Mouse (Mus musculus): Measurements from ENCODE around the gene Ndufb10. TPM values are rescaled to one million over a fixed set of nuclear protein-coding genes. Genes with fewer than 3 reads are reported as not detected.

The Ndufb10 gene
- total RNA-seq, 2 experiments from 2014 or later = 845 to 899 TPM

GRCm38 (mm10) chr17:24716166-24716682, 8.1 kb downstream of the Ndufb10 start:
- intact Hi-C loops (cut with DNase I) = no loop called here

DNA sequence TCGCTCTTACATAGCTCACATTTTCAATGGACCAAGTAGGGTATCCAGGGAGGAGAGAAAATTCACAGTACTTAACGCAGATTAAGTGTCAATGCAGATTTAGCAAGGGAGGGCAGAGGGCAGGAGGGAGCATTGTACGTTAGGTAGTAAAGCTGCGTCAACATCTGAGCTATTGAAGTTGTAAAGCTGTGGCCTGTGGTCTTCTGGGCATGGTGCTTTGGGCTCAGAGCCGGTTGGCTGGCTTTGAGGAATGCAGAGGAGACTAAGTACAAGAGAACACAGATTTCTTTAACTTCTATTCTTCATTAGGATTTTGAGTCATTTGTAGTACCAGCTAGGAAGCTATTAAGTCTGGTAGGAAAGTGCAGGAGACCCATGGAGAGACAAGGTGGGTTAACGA, 8.7 kb downstream of the Ndufb10 start:
- intact Hi-C loops (cut with DNase I) = no loop called here
- DNase-seq = no peak

More at GRCm38 (mm10) chr17:24716166-24716682, 8.1 kb downstream of the Ndufb10 start:
- DNase-seq = no peak

- DNase-seq = no peak
- intact Hi-C loops (cut with DNase I) = no loop called here
Observed at GRCm38 (mm10) chr17:24708646-24709045, 15.6 kb downstream of the Ndufb10 start.

- intact Hi-C loops (cut with DNase I) = no loop called here
- DNase-seq = no peak
Observed at GRCm38 (mm10) chr17:24707801-24708425, 16.4 kb downstream of the Ndufb10 start.

GRCm38 (mm10) chr17:24706982-24707800, 17.1 kb downstream of the Ndufb10 start, which contains the start of gene Tbl3:
Tbl3 (minus strand) TSS chr17:24707660.
- intact Hi-C loops (cut with DNase I) = no loop called here
- peak; percentile 96 to 98 for DNase-seq

DNA sequence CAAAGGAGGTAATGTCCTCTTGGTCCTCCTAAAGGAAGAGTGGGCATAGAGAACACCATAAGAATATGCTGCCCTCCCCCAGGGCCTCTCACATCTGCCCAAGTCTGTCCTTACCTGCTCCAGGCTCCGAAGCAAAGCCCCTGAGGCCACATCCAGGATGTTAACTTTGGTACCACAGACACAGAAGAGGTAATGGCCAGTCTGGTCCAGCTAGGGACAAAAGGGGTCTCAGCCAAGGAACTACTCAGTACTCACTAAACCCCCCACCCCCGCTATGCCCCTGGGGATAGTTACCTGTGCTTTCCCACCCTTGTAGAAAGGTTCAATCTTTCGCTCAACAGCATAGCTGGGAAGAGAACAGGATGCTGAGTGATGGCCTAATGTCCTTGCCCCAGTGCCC, 18.5 kb downstream of the Ndufb10 start:
- no peak for DNase-seq
- intact Hi-C loops (cut with DNase I) = no loop called here

- no peak for DNase-seq
- intact Hi-C loops (cut with DNase I) = no loop called here
Observed at GRCm38 (mm10) chr17:24701251-24701650, 23.0 kb downstream of the Ndufb10 start.

- intact Hi-C loops (cut with DNase I) = no loop called here
- no peak for DNase-seq
Observed at GRCm38 (mm10) chr17:24699473-24699872, 24.8 kb downstream of the Ndufb10 start.

- intact Hi-C loops (cut with DNase I) = no loop called here
- DNase-seq = no peak
Observed at GRCm38 (mm10) chr17:24698715-24699114, 25.6 kb downstream of the Ndufb10 start.

DNA sequence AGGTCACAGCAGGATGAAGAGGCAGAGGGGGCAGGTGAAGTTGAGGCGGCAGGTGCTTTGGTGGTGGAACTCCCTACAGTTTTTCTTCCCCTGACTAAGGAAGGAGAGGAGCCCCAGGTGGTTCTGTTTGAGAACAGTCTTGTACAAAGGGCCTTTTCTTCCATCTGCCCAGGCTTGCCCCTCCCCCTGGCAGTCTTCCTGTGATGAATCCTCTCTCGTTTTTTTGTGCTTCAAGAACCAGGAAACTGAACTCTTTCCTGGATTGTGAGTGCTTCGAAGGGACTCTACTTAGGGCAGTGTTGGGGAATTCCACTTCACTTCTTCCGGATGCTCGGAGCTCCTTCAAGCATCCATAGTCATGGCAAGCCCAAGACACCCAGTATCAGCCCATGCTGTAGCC, 26.3 kb downstream of the Ndufb10 start:
- peak in 1 of 2 experiments; percentile 31 for DNase-seq
- intact Hi-C loops (cut with DNase I) = no loop called here

- DNase-seq = peak; percentile 90 to 93
- intact Hi-C loops (cut with DNase I) = no loop called here
Observed at GRCm38 (mm10) chr17:24696011-24696697, 28.1 kb downstream of the Ndufb10 start, which contains the start of the genes Gfer and Noxo1. Gfer (minus strand) TSS chr17:24696156. Noxo1 (plus strand) TSS chr17:24696234.

- intact Hi-C loops (cut with DNase I) = no loop called here
- no peak for DNase-seq
Observed at GRCm38 (mm10) chr17:24695326-24696010, 28.8 kb downstream of the Ndufb10 start.

DNA sequence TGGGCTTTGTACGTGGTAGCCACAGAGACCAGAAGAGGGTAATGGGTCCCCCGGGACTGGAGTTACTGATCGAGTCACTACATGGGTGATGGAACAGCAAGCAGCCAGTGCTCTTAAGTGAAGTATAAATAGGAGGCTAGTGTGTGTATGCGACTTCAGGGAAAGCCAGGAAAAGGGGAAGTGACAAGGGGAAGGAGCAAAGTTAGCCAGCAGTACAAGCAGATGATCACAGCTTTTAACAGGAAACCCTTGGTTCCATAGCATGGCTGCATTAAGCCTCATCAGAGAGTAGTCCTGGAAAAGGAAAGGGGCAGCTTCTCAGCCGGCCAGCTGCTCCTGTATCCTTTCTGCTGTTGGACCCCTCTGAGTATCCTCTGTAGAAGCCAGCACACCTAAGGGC, 31.9 kb downstream of the Ndufb10 start:
- intact Hi-C loops (cut with DNase I) = no loop called here
- no peak for DNase-seq

DNA sequence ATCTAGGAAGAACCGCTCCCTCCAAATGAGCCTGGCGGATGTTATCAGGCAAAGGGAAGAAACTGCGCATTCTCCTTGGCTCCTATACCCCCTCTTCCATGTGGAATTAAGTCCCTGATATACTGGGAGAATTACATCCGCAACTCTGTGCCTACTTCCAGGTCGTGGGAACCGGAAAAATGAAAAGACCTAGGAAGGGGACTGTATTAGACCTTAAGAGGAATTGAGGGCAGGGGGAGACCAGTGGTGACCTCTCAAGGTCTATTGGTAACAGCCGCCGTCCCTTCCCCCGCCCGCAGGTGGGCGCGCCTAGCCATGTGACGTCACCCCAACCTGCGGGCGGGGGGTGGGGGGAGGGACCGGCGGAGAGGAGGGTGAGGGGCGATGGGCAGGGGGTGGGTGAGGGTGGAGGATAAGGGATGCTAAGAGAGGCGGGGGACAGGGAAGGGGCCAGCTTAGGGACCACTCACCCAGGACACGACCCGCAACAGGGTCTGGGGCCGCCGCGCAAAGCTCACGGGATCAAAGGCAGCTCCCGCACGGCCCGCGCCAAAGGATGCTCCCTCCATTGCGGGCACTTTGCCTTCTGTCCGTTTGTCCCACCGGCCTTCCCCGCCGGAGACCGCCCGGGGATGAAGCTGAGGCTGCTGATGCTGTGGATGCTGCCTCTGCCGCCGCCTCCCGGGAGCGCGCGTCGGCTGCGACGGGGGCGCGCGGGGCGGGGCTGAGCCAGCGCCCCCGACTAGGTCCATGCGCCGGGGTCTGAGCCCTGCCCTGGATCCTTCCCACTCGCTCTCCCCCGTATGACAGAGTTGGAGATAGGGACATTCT, 34.8 kb downstream of the Ndufb10 start, which contains the start of gene Syngr3:
Syngr3 (minus strand) TSS at position 705 of the 831 bp plus-strand sequence.
- DNase-seq = no peak
- intact Hi-C loops (cut with DNase I) = no loop called here

DNA sequence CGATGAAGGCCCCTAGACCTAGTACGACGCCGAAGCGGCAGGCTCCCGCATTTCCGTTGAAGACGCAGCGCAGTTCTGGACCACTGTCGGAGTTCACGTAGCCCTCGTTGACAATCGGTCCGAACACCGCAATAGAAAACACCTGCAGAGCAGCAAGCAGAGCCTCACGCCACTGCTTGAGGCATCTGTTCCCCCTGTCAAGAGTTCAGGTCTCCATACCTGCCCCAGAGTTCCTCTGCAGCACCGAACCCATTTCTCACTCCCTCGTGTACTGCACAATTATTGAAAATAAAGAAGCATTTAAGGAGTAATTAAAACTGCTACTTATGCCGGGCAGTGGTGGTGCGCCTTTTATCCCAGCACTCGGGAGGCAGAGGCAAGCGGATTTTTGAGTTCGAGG, 36.7 kb downstream of the Ndufb10 start:
- DNase-seq = no peak
- intact Hi-C loops (cut with DNase I) = no loop called here

DNA sequence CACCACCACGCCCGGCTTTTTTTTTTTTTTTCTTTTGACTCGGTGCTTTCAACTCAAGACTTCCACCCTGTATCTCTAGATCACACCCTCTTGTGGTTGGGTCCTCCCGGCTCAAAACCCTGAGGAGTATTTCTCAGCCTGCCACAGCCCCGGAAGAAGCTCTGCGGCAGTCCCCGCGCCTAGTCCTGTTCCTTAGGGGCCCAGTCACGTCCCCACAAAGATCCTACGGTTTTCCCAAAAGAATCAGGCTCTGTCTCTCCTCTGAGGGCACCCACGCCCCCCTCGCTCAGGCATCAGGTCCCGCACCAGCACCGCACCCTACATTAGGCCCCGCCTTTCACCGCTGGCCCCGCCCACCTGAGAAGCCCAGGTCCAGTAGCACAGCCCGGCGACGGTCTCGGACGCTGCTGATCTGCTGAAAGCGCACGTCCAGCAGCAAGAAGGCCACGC, 37.1 kb downstream of the Ndufb10 start:
- DNase-seq = peak; percentile 42 to 48
- intact Hi-C loops (cut with DNase I) = no loop called here

DNA sequence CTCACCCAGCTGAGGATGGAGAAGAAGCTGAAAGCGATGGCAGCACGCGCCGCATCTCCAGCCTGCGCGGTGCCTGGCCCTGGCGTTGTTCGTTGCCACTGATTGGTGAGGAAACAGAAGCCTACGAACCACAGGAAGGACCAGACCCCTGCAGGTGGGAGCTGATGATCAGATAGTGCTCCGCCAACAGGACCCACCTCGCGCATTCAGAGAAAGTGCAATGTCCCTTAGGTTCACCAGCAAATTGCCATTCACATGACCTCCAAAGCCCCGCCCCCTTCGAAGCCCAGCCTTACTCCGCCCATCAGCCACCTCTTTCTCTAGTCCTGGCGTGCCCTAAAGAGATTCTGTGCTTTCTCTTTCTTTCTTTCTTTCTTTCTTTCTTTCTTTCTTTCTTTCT, 37.8 kb downstream of the Ndufb10 start:
- peak in 1 of 2 experiments; percentile 44 for DNase-seq
- intact Hi-C loops (cut with DNase I) = no loop called here

GRCm38 (mm10) chr17:24677500-24678080, 46.7 kb downstream of the Ndufb10 start:
- no peak for DNase-seq
- intact Hi-C loops (cut with DNase I) = no loop called here

GRCm38 (mm10) chr17:24676877-24677276, 47.4 kb downstream of the Ndufb10 start:
- no peak for DNase-seq
- intact Hi-C loops (cut with DNase I) = no loop called here
